Mouse (Mus musculus): ENCODE data around the gene Npb.
A peak's percentile ranks its signal among the peaks of the same experiment; 100 is the strongest.

- no peak for TF ChIP-seq CTCF (IDR thresholded peaks at IDR 0.05; ENCODE audit: borderline replicate concordance, insufficient read depth, low read length)
- TF ChIP-seq POLR2A (IDR thresholded peaks at IDR 0.05; ENCODE audit: low read depth, low read length) = 0 out of 2 replicates have a peak, but pooled peaks have one; percentile 11
These were observed 27.4 kb upstream of the Npb start for GRCm38 (mm10) chr11:120580871-120581331.

Data from embryonic fibroblast, embryonic 13.5 days (primary cell).